Mouse (Mus musculus) stomach, postnatal 0 days (tissue): Measurements from ENCODE around the gene Smpd4.

Source experiments
- CTCF ChIP-seq: IDR thresholded peaks from 2 replicates; pipeline ENCODE4 v1.5.1; 2016; ENCODE audit warnings: antibody characterized with exemption, low read depth, mild to moderate bottlenecking, moderate library complexity
- EP300 ChIP-seq: optimal IDR thresholded peaks from 2 replicates; pipeline ENCODE3; 2016; ENCODE audit warnings: antibody characterized with exemption

DNA sequence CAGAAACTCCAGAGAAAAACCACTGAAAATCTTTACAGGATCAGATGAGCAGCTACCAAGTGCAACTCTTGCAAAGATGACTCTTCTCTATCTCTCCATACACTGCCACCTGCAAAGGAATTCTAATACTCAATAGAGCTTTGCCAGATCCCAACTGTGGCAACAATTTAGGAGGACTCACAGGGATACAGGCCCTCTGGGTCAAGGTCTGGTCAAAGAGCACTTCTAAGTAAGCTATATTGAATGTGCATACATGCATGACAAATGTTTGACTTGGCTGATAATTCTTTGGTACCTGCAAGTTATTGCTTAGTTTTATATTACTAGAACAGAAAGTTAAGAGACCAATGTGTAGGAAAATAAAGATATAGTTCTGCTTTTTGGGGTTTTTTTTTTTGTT lies 46.4 kb downstream of the Smpd4 start:
- TF ChIP-seq CTCF = no peak
- no peak for TF ChIP-seq EP300
